Mouse (Mus musculus): ENCODE measurements around the gene Adgrb2. TPM values are rescaled to one million over a fixed set of nuclear protein-coding genes. Genes with fewer than 3 reads are reported as not detected.

Adgrb2 gene
- polyA plus RNA-seq, 1 experiment from 2014 or later: 1.0 TPM

DNA sequence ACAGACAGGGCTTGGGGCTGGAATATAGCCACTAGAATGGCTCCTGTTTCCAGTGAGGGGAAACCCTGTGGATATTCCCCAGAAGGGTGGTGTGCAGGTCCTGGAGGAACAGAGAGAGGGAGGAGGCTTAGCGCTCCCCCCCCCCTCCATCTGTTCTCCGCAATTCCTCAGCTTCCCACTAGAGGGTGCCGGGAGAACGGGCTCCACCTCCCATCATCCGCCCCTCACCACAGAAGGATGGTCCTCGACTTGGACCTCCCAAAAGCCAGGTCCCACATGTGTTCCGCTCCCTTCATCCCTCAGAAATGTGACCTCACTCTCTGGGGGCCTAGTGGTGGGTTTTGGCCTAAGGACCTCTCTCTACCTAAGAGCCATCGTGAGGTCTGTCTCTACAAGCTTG is 51.4 kb downstream of the Adgrb2 start:
- 4% methylated on average over 8 of the region's 8 CpGs for WGBS
- Histone ChIP-seq H3K4me2 (ENCODE audit: low read depth, low read length) (peak overlapping the region; percentile 35), H3K4me1 (ENCODE audit: control insufficient read depth, insufficient read depth, low read length) (peaks cover 12% of the 10 kb centered on the region), H3K9ac (ENCODE audit: low read depth, low read length) (peak overlapping the region; percentile 9; the same call in 1 of the 2 replicates), H3K36me3 (ENCODE audit: control insufficient read depth, insufficient read depth, low read length) (no peaks in the 10 kb centered on the region), H3K27ac (ENCODE audit: low read length) (peak overlapping the region; percentile 64), H3K27me3 (replicated peaks; ENCODE audit: control insufficient read depth, insufficient read depth, low read length) (no peaks in the 10 kb centered on the region), H3K9me3 (ENCODE audit: control insufficient read depth, low read length) (no peaks in the 10 kb centered on the region), H3K4me3 (ENCODE audit: low read length) (no peak overlapping the region)
- ATAC-seq: peak; percentile 46

DNA sequence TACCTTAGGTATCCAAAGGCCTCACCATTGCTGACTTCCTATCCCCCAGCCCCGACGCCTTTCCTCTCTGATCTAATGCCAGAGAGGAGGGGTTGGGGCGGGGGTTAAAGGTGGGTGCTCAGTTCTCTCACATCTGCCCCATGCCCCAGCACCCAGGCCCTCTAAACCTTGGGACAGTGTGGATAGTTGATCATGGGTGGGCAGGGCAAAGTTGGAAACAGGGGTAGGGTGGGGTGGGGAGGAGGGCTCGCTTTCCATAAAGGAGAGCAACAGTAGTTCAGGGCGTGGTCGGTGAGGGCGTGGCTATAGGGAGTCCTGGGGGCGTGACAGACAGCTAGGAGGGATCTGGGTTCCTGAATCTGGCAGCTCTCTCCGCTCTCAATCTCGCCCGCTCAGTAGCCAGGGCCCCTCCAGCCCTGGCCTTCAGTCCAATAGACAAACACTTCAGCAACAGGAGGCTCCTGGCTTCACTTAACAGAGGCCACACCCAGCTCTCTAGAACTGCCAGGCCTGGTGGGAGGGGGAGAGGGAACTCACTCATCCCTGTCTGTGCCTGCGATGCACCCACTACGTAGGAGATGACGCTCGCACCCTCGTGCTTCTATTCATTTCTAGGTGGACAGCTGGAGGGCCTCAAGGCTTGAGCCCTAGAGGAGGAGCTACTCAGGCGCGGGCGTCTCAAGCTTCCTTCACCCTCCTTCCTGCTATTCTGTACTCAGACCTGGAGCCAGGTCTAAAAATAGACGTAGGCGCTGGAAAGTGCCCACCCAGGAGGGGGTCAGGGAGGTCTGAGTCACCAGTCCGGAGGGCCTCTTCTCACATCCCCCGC is 52.1 kb downstream of the Adgrb2 start:
- peak overlapping the region; percentile 35 for H3K4me2 ChIP-seq (ENCODE audit: low read depth, low read length)
- peak overlapping the region; percentile 9 for H3K9ac ChIP-seq (ENCODE audit: low read depth, low read length)
- H3K27ac ChIP-seq (ENCODE audit: low read length): peak overlapping the region; percentile 64
- peak; percentile 90 for ATAC-seq
- no peaks in the 10 kb centered on the region for H3K36me3 ChIP-seq (ENCODE audit: control insufficient read depth, insufficient read depth, low read length)
- H3K4me1 ChIP-seq (ENCODE audit: control insufficient read depth, insufficient read depth, low read length): peaks cover 12% of the 10 kb centered on the region
- no peaks in the 10 kb centered on the region for H3K9me3 ChIP-seq (ENCODE audit: control insufficient read depth, low read length)
- H3K27me3 ChIP-seq (replicated peaks; ENCODE audit: control insufficient read depth, insufficient read depth, low read length): no peaks in the 10 kb centered on the region
- peak overlapping the region; percentile 19; the same call in 1 of the 2 replicates for H3K4me3 ChIP-seq (ENCODE audit: low read length)
- WGBS: 7% methylated on average over 23 of the region's 23 CpGs

DNA sequence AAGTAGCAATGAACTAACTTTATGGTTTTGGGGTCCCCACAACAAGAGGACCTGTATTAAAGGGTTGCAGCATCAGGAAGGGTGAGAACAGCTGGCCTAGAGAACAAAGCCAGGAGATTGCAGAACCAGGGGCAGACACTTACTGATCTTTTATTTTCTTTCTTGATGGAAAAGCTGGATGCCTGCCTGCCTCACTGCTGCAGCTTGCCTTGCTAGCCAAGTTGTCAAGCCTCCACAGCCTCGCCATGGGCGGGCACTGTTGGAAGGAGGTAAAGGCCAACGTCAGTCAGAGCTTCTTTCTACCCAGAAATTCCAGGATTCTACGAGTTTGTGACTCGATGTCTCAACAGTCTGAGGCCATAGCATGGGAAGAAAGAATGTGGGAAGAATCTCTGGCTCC is 54.7 kb downstream of the Adgrb2 start:
- no peaks in the 10 kb centered on the region for H3K9me3 ChIP-seq (ENCODE audit: control insufficient read depth, low read length)
- peaks cover 12% of the 10 kb centered on the region for H3K4me1 ChIP-seq (ENCODE audit: control insufficient read depth, insufficient read depth, low read length)
- ATAC-seq: no peak
- 42% methylated on average over 5 of the region's 5 CpGs for WGBS
- H3K27me3 ChIP-seq (replicated peaks; ENCODE audit: control insufficient read depth, insufficient read depth, low read length): no peaks in the 10 kb centered on the region
- H3K4me2 ChIP-seq (ENCODE audit: low read depth, low read length): no peak overlapping the region
- no peak overlapping the region for H3K4me3 ChIP-seq (ENCODE audit: low read length)
- no peaks in the 10 kb centered on the region for H3K36me3 ChIP-seq (ENCODE audit: control insufficient read depth, insufficient read depth, low read length)
- H3K27ac ChIP-seq (ENCODE audit: low read length): no peak overlapping the region
- no peak overlapping the region for H3K9ac ChIP-seq (ENCODE audit: low read depth, low read length)

DNA sequence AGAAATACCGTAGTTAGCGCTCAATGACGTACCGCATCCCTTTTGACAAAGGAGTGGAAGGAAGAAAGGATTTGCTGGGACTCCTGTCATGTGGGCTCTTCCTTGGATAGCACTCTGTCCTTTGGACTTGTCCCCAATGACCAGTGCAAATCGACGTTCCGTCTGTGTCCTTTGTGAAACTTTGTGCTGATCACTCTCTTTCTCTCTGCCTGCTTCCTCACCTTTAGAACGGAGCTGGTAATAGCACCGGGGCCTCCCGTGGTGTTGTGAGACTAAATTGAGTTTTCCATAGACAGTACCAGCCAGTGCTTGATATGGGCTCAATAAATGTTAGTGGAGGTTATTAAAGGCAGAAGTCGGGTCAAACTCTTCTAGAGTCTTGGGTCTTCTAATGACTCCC is 56.4 kb downstream of the Adgrb2 start:
- Histone ChIP-seq H3K9me3 (ENCODE audit: control insufficient read depth, low read length) (no peaks in the 10 kb centered on the region), H3K36me3 (ENCODE audit: control insufficient read depth, insufficient read depth, low read length) (no peaks in the 10 kb centered on the region), H3K4me3 (ENCODE audit: low read length) (no peak overlapping the region), H3K4me1 (ENCODE audit: control insufficient read depth, insufficient read depth, low read length) (peaks cover 19% of the 10 kb centered on the region), H3K27me3 (replicated peaks; ENCODE audit: control insufficient read depth, insufficient read depth, low read length) (no peaks in the 10 kb centered on the region), H3K27ac (ENCODE audit: low read length) (no peak overlapping the region), H3K9ac (ENCODE audit: low read depth, low read length) (no peak overlapping the region), H3K4me2 (ENCODE audit: low read depth, low read length) (no peak overlapping the region)
- no peak for ATAC-seq
- WGBS: 88% methylated on average over 11 of the region's 11 CpGs

DNA sequence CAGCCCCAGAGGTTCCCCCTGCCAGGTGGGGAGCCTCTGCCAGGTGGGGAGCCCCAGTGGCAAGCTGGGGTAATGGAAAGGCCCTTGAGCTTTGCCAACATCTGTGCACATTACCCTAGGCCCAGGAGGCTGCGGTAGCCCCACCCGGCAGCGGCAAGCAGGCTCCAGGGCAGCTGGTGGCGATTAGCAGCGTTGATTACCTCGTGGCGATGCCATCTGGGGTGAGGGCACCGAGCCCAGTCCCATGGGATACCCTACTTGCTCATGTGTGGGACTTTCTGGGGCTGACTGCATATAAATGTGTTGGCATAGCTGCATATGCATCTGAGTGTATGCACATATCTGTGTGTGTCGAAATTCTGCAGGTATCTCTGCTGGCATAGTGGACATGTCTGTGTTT is 59.5 kb downstream of the Adgrb2 start:
- H3K36me3 ChIP-seq (ENCODE audit: control insufficient read depth, insufficient read depth, low read length): no peaks in the 10 kb centered on the region
- no peak overlapping the region for H3K4me2 ChIP-seq (ENCODE audit: low read depth, low read length)
- no peaks in the 10 kb centered on the region for H3K27me3 ChIP-seq (replicated peaks; ENCODE audit: control insufficient read depth, insufficient read depth, low read length)
- 84% methylated on average over 9 of the region's 9 CpGs for WGBS
- peaks cover 16% of the 10 kb centered on the region for H3K4me1 ChIP-seq (ENCODE audit: control insufficient read depth, insufficient read depth, low read length)
- H3K4me3 ChIP-seq (ENCODE audit: low read length): no peak overlapping the region
- H3K27ac ChIP-seq (ENCODE audit: low read length): no peak overlapping the region
- no peak overlapping the region for H3K9ac ChIP-seq (ENCODE audit: low read depth, low read length)
- no peak for ATAC-seq
- no peaks in the 10 kb centered on the region for H3K9me3 ChIP-seq (ENCODE audit: control insufficient read depth, low read length)

DNA sequence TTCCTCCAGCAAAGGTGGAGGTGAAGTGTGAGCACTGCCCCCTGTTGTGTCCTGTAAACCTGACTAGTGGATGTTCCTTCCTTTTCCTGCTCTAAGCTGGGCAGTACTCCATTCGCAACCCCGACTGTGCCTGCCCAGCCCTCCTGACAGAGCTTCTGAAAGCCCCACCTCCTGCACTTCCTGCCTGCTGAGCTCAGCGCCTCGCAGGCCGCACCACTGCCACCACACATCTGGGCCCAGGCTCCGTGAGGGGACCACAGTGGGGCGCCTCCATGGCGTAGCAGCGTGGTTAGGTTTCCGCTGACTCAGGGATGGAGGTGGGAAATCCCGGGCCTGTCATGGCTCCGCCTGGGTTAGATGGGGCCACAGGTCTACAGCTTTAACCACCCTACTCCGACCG is 60.9 kb downstream of the Adgrb2 start:
- H3K27me3 ChIP-seq (replicated peaks; ENCODE audit: control insufficient read depth, insufficient read depth, low read length): no peaks in the 10 kb centered on the region
- H3K4me3 ChIP-seq (ENCODE audit: low read length): no peak overlapping the region
- no peak; the same call in 1 of the 2 replicates for ATAC-seq
- H3K9me3 ChIP-seq (ENCODE audit: control insufficient read depth, low read length): no peaks in the 10 kb centered on the region
- 26% methylated on average over 14 of the region's 14 CpGs for WGBS
- 0 out of 2 replicates have a peak overlapping the region, but pooled peaks have one; percentile 11 for H3K4me2 ChIP-seq (ENCODE audit: low read depth, low read length)
- H3K9ac ChIP-seq (ENCODE audit: low read depth, low read length): 0 out of 2 replicates have a peak overlapping the region, but pooled peaks have one; percentile 5
- H3K27ac ChIP-seq (ENCODE audit: low read length): peak overlapping the region; percentile 73
- no peaks in the 10 kb centered on the region for H3K36me3 ChIP-seq (ENCODE audit: control insufficient read depth, insufficient read depth, low read length)
- H3K4me1 ChIP-seq (ENCODE audit: control insufficient read depth, insufficient read depth, low read length): peaks cover 30% of the 10 kb centered on the region

DNA sequence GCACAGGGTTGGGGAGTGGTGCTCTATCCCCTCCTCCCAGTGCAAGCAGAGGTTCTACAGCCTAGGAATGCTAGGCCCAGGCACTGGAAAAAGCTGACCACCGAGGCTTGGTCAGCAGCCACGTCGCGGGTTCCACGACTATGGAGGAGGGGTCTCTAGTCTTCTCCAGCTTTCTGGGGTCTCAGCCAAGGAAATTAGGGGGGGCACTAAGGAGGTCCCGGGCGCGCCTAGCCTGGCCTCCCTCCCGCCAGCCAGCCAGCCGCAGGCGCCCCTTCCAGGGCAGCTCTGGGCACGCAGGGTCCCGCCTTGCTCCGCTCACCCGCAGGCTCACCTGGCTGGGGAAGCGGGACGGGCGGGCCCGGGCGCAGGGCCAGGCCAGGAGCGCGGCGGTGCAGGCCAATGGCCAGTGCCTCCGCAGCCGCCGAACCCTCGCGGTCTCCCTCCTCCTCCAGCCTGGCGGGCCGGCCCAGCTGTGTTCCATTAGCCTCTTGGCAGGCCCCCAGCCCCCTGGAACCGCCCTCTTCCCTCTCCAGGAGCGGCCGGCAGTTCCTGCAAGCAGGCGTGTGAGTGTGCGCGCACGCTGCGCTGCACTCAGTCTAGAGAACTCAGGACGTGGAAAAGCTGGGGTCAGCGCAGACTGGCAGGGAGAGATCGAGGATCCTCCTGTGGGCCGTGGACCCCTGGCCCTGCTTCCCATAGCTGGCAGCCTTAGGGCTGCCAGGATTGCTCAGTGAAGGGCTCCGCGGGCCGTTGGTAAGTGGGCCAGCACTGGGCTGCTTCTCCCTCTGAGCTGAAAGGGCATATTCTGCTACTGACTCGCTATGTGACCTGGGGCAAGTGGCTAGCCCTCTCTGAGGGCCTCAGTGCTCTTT is 62.9 kb downstream of the Adgrb2 start, which contains the start of gene Col16a1:
TSS of gene Col16a1 (plus strand) at position 510 of the 872 bp plus-strand sequence.
- H3K27ac ChIP-seq (ENCODE audit: low read length): peak within 1 kb of the TSS; percentile 94
- H3K4me1 ChIP-seq (ENCODE audit: control insufficient read depth, insufficient read depth, low read length): peaks cover 36% of the 10 kb centered on the region
- peak within 1 kb of the TSS; percentile 80 for H3K9ac ChIP-seq (ENCODE audit: low read depth, low read length)
- no peaks in the 10 kb centered on the region for H3K36me3 ChIP-seq (ENCODE audit: control insufficient read depth, insufficient read depth, low read length)
- peak within 1 kb of the TSS; percentile 80 for H3K4me2 ChIP-seq (ENCODE audit: low read depth, low read length)
- no peaks in the 10 kb centered on the region for H3K27me3 ChIP-seq (replicated peaks; ENCODE audit: control insufficient read depth, insufficient read depth, low read length)
- H3K4me3 ChIP-seq (ENCODE audit: low read length): peak within 1 kb of the TSS; percentile 55
- 3% methylated on average over 46 of the region's 46 CpGs for WGBS
- ATAC-seq: peak; percentile 86
- H3K9me3 ChIP-seq (ENCODE audit: control insufficient read depth, low read length): no peaks in the 10 kb centered on the region

DNA sequence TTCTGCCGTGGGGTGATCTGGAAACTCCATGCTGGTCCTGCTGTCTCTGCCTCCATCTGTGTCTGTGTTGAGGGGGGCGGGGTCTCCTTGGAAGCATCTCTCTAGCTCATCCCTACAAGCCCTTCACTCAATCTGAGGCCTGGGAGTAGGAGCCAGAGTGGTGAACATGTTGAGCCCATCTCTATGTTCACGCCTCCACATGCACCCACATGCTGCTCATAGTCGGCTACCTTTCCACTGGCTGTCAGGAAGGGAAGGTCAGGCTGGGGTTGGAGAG is 63.5 kb downstream of the Adgrb2 start:
- ATAC-seq: peak; percentile 28; the same call in 1 of the 2 replicates
- no peaks in the 10 kb centered on the region for H3K9me3 ChIP-seq (ENCODE audit: control insufficient read depth, low read length)
- peak overlapping the region; percentile 80 for H3K9ac ChIP-seq (ENCODE audit: low read depth, low read length)
- 32% methylated on average over 4 of the region's 4 CpGs for WGBS
- H3K27me3 ChIP-seq (replicated peaks; ENCODE audit: control insufficient read depth, insufficient read depth, low read length): no peaks in the 10 kb centered on the region
- peak overlapping the region; percentile 94 for H3K27ac ChIP-seq (ENCODE audit: low read length)
- no peaks in the 10 kb centered on the region; the same call in 1 of the 2 replicates for H3K36me3 ChIP-seq (ENCODE audit: control insufficient read depth, insufficient read depth, low read length)
- peaks cover 36% of the 10 kb centered on the region for H3K4me1 ChIP-seq (ENCODE audit: control insufficient read depth, insufficient read depth, low read length)
- peak overlapping the region; percentile 80 for H3K4me2 ChIP-seq (ENCODE audit: low read depth, low read length)
- H3K4me3 ChIP-seq (ENCODE audit: low read length): peak overlapping the region; percentile 55

Data from intestine, embryonic 16.5 days (tissue).